Mouse (Mus musculus) liver, embryonic 16.5 days (tissue): ENCODE measurements around the gene Fam8a1. TPM values are rescaled to one million over a fixed set of nuclear protein-coding genes. Genes with fewer than 3 reads are reported as not detected.

Experiments
- ATAC-seq: fragments of 200-750 bp; cut with Nextera tagmentation; 2 replicates; pipeline ENCODE4 v1.8.0; 2017; ENCODE audit warnings: low read depth, mild to moderate bottlenecking, moderate number of reproducible peaks, moderate library complexity
- H3K27ac ChIP-seq: fragments of 300-500 bp; sonication (generic); 2 replicates; pipeline ENCODE4 v1.5.1; 2014; ENCODE audit warnings: mild to moderate bottlenecking, low read length
- H3K27me3 ChIP-seq: fragments of 300-500 bp; sonication (generic); 2 replicates; pipeline ENCODE4 v1.6.1; 2014; ENCODE audit warnings: low read depth, low read length, mixed read lengths; ENCODE audit not compliant: control insufficient read depth, insufficient read depth
- H3K36me3 ChIP-seq: fragments of 300-500 bp; sonication (generic); 2 replicates; pipeline ENCODE4 v1.6.1; 2014; ENCODE audit warnings: mild to moderate bottlenecking; ENCODE audit not compliant: control insufficient read depth, insufficient read depth
- H3K4me1 ChIP-seq: fragments of 300-500 bp; sonication (generic); 2 replicates; pipeline ENCODE4 v1.6.1; 2014; ENCODE audit warnings: low read depth, low read length, mixed read lengths; ENCODE audit not compliant: control insufficient read depth
- H3K4me2 ChIP-seq: fragments of 300-500 bp; sonication (generic); 2 replicates; pipeline ENCODE4 v1.6.1; 2014; ENCODE audit warnings: low read depth, low read length, mixed read lengths
- H3K4me3 ChIP-seq: fragments of 300-500 bp; sonication (generic); 2 replicates; pipeline ENCODE4 v1.5.1; 2014; ENCODE audit warnings: low read depth, mild to moderate bottlenecking, low read length
- H3K9ac ChIP-seq: fragments of 300-500 bp; sonication (generic); 2 replicates; pipeline ENCODE4 v1.6.1; 2014; ENCODE audit warnings: low read depth, low read length
- H3K9me3 ChIP-seq: fragments of 300-500 bp; sonication (generic); replicated peaks from 2 replicates; pipeline ENCODE4 v1.6.1; 2016; ENCODE audit warnings: low read length; ENCODE audit not compliant: control insufficient read depth
- WGBS: fragments of 180-500 bp; shearing (Covaris S2); extraction: QIAGEN DNeasy Blood & Tissue Kit; methylation state at CpG from one replicate; pipeline ENCODE4 v1.1.7; 2014; ENCODE audit not compliant: insufficient replicate concordance; 5-methylcytosine and 5-hydroxymethylcytosine counted together
- polyA plus RNA-seq: library from polyadenylated mRNA; unstranded; fragments of >200 nt; fragmentation: Nextera tagmentation; extraction: Ambion mirVana; gene quantifications from 2 replicates; pipeline ENCODE4 v1.2.1, GENCODE M21; 2015

Gene Fam8a1
- polyA plus RNA-seq, 1 experiment from 2014 or later: 2.3 TPM

- ATAC-seq: no peak
- H3K4me2 ChIP-seq: no peak overlapping the region
- peaks cover 8% of the 10 kb centered on the region for H3K36me3 ChIP-seq
- no peak overlapping the region for H3K9ac ChIP-seq
- no peaks in the 10 kb centered on the region for H3K9me3 ChIP-seq
- peaks cover 33% of the 10 kb centered on the region for H3K4me1 ChIP-seq
- no peak overlapping the region for H3K27ac ChIP-seq
- no peaks in the 10 kb centered on the region for H3K27me3 ChIP-seq
- H3K4me3 ChIP-seq: no peak overlapping the region
Measured at GRCm38 (mm10) chr13:46721009-46721408, 51.7 kb downstream of the Fam8a1 start.

GRCm38 (mm10) chr13:46724371-46724770, 55.0 kb downstream of the Fam8a1 start:
- Histone ChIP-seq H3K9me3 (no peaks in the 10 kb centered on the region), H3K27me3 (no peaks in the 10 kb centered on the region), H3K36me3 (no peaks in the 10 kb centered on the region), H3K9ac (peak overlapping the region; percentile 8), H3K4me2 (peak overlapping the region; percentile 63), H3K27ac (peak overlapping the region; percentile 85), H3K4me1 (peaks cover 28% of the 10 kb centered on the region), H3K4me3 (peak overlapping the region; percentile 44)
- no peak for ATAC-seq

- H3K9ac ChIP-seq: peak overlapping the region; percentile 2; the same call in 1 of the 2 replicates
- H3K4me3 ChIP-seq: peak overlapping the region; percentile 44
- no peaks in the 10 kb centered on the region for H3K36me3 ChIP-seq
- peak; percentile 40 for ATAC-seq
- no peaks in the 10 kb centered on the region for H3K27me3 ChIP-seq
- 6% methylated on average over 2 of the region's 2 CpGs for WGBS
- H3K4me2 ChIP-seq: peak overlapping the region; percentile 63
- peaks cover 26% of the 10 kb centered on the region for H3K4me1 ChIP-seq
- H3K9me3 ChIP-seq: no peaks in the 10 kb centered on the region
- peak overlapping the region; percentile 85 for H3K27ac ChIP-seq
Measured at GRCm38 (mm10) chr13:46725227-46725626, 55.9 kb downstream of the Fam8a1 start.

- Histone ChIP-seq H3K27me3 (no peaks in the 10 kb centered on the region), H3K27ac (peak overlapping the region; percentile 98), H3K9me3 (no peaks in the 10 kb centered on the region), H3K4me3 (peak overlapping the region; percentile 100), H3K4me2 (peak overlapping the region; percentile 69), H3K4me1 (peaks cover 24% of the 10 kb centered on the region), H3K36me3 (no peaks in the 10 kb centered on the region), H3K9ac (peak overlapping the region; percentile 96)
- no peak for ATAC-seq
- WGBS: under 1% methylated on average over 30 of the region's 30 CpGs
Measured at GRCm38 (mm10) chr13:46726288-46727037, 57.1 kb downstream of the Fam8a1 start.

GRCm38 (mm10) chr13:46727038-46727836, 57.9 kb downstream of the Fam8a1 start:
- no peaks in the 10 kb centered on the region for H3K36me3 ChIP-seq
- H3K4me2 ChIP-seq: peak overlapping the region; percentile 69
- ATAC-seq: peak; percentile 56
- peak overlapping the region; percentile 100 for H3K4me3 ChIP-seq
- H3K27ac ChIP-seq: peak overlapping the region; percentile 98
- H3K4me1 ChIP-seq: peaks cover 17% of the 10 kb centered on the region
- no peaks in the 10 kb centered on the region for H3K9me3 ChIP-seq
- H3K27me3 ChIP-seq: no peaks in the 10 kb centered on the region
- H3K9ac ChIP-seq: peak overlapping the region; percentile 96
- under 1% methylated on average over 78 of the region's 85 CpGs for WGBS

Other genes starting within 250 kb of the Fam8a1 start
- gene Cap2, start 167.7 kb upstream of the Fam8a1 start, polyA plus RNA-seq: 1.2 and 1.4 TPM in 2 replicates
- 13.6 and 13.8 TPM in 2 replicates for gene Nup153, start 58.4 kb downstream of the Fam8a1 start, polyA plus RNA-seq